Mouse (Mus musculus): ENCODE measurements around the gene Zfp74. TPM values are rescaled to one million over a fixed set of nuclear protein-coding genes. Genes with fewer than 3 reads are reported as not detected.
A peak's percentile ranks its signal among the peaks of the same experiment; 100 is the strongest.
"Not testable (repeated sequence)": the region's sequence is repeated elsewhere in the genome, so short reads cannot be mapped to it uniquely, and the experiment has no call there.

The Zfp74 gene
- polyA plus RNA-seq, 1 experiment from 2014 or later: 12.9 TPM

DNA sequence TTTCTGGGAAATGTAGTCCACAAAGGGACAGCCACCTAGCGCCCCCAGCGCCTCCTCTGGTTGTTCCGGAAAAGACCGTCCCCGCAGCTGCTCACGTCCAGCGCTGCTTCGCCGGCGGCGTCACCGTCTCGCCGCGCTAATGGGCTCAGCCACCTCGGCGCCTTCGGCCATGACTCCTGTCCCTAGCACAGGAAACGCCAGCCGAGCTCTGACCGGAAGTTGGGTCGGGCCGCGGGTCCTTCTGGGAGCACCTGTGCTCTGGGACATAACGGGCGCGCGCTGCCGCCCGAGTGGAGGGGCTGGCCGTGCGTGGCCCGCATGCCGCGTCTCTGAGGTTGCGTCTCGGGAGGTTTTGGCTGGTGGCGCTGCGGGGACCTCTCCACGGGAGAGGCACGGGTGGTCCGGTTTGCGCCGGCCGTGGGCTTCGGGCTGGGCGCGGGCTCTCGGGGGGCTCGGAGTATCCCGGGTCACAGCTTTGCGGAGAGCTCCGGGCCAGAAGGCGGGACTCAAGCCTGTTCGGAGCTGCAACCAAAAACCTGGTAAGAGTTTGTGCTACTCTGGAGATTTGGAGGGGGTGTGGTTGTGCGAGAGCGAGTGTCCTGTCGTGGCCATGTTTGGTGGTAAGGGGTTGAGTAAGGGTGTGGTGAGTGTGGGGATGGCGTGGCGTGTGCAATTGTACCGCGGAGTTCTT, 29.9 kb upstream of the Zfp74 start, which contains the start of gene Zfp568:
Zfp568 (plus strand) TSS at position 266 of the 691 bp plus-strand sequence.
- Histone ChIP-seq H3K9me3 (ENCODE audit: control insufficient read depth, low read length) (no peaks in the 10 kb centered on the region), H3K9ac (ENCODE audit: low read length) (peak within 1 kb of the TSS; percentile 87), H3K4me2 (ENCODE audit: low read depth) (peak within 1 kb of the TSS; percentile 66), H3K36me3 (ENCODE audit: control insufficient read depth, insufficient read depth, low read length) (peaks cover 6% of the 10 kb centered on the region), H3K27ac (ENCODE audit: low read depth, low read length) (peak within 1 kb of the TSS; percentile 88), H3K27me3 (ENCODE audit: control insufficient read depth, insufficient read depth, low read length) (no peaks in the 10 kb centered on the region), H3K4me1 (ENCODE audit: control insufficient read depth, insufficient read depth, low read length) (peaks cover 10% of the 10 kb centered on the region), H3K4me3 (ENCODE audit: low read depth, low read length) (peak within 1 kb of the TSS; percentile 82)
- ATAC-seq (ENCODE audit: insufficient read depth, low FRiP score, low TSS enrichment) (peak; percentile 96), DNase-seq (ENCODE audit: low spot score) (peak; percentile 96)
- under 1% methylated on average over 61 of the region's 62 CpGs for WGBS

GRCm38 (mm10) chr7:29983340-29983689, 29.4 kb upstream of the Zfp74 start:
- no peaks in the 10 kb centered on the region for H3K9me3 ChIP-seq (ENCODE audit: control insufficient read depth, low read length)
- peak overlapping the region; percentile 82 for H3K4me3 ChIP-seq (ENCODE audit: low read depth, low read length)
- peak overlapping the region; percentile 87 for H3K9ac ChIP-seq (ENCODE audit: low read length)
- peaks cover 6% of the 10 kb centered on the region; the same call in 1 of the 2 replicates for H3K36me3 ChIP-seq (ENCODE audit: control insufficient read depth, insufficient read depth, low read length)
- peak overlapping the region; percentile 66 for H3K4me2 ChIP-seq (ENCODE audit: low read depth)
- ATAC-seq (ENCODE audit: insufficient read depth, low FRiP score, low TSS enrichment): no peak; the same call in none of the 2 replicates
- H3K4me1 ChIP-seq (ENCODE audit: control insufficient read depth, insufficient read depth, low read length): peaks cover 10% of the 10 kb centered on the region
- 0% methylated on average over 8 of the region's 8 CpGs for WGBS
- DNase-seq (ENCODE audit: low spot score): no peak
- H3K27ac ChIP-seq (ENCODE audit: low read depth, low read length): peak overlapping the region; percentile 88
- no peaks in the 10 kb centered on the region for H3K27me3 ChIP-seq (ENCODE audit: control insufficient read depth, insufficient read depth, low read length)

DNA sequence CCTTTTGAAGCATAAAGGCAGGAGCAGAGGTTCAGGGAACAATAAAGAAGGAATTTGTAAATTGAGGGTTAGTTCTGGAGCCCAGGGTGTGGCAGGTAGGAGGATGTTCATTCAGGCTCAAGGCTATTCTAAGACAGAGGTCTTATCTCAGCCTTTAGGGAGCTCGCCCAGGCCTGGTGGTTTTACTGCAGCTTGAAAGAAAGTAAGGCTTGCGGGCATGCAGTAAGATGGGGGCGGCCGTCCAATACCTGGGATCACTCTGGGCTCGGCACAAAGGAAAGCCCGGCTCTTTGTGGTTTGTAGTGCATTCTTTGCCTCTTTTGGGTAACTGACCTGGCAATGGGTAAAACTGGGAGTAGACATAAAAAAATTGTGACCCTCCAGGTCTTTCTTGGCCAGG, 29.0 kb upstream of the Zfp74 start:
- 26% methylated on average over 6 of the region's 6 CpGs for WGBS
- ATAC-seq (ENCODE audit: insufficient read depth, low FRiP score, low TSS enrichment): no peak
- Histone ChIP-seq H3K9ac (ENCODE audit: low read length) (peak overlapping the region; percentile 87), H3K27me3 (ENCODE audit: control insufficient read depth, insufficient read depth, low read length) (no peaks in the 10 kb centered on the region), H3K27ac (ENCODE audit: low read depth, low read length) (peak overlapping the region; percentile 88), H3K4me1 (ENCODE audit: control insufficient read depth, insufficient read depth, low read length) (peaks cover 10% of the 10 kb centered on the region), H3K4me3 (ENCODE audit: low read depth, low read length) (peak overlapping the region; percentile 82), H3K36me3 (ENCODE audit: control insufficient read depth, insufficient read depth, low read length) (peaks cover 3% of the 10 kb centered on the region; the same call in 1 of the 2 replicates), H3K9me3 (ENCODE audit: control insufficient read depth, low read length) (no peaks in the 10 kb centered on the region), H3K4me2 (ENCODE audit: low read depth) (peak overlapping the region; percentile 66)
- no peak for DNase-seq (ENCODE audit: low spot score)

- Histone ChIP-seq H3K9me3 (ENCODE audit: control insufficient read depth, low read length) (no peaks in the 10 kb centered on the region), H3K4me1 (ENCODE audit: control insufficient read depth, insufficient read depth, low read length) (peaks cover 10% of the 10 kb centered on the region), H3K27ac (ENCODE audit: low read depth, low read length) (no peak overlapping the region), H3K4me2 (ENCODE audit: low read depth) (no peak overlapping the region; the same call in 1 of the 2 replicates), H3K9ac (ENCODE audit: low read length) (no peak overlapping the region), H3K4me3 (ENCODE audit: low read depth, low read length) (no peak overlapping the region), H3K36me3 (ENCODE audit: control insufficient read depth, insufficient read depth, low read length) (peaks cover under 1% of the 10 kb centered on the region; the same call in 1 of the 2 replicates), H3K27me3 (ENCODE audit: control insufficient read depth, insufficient read depth, low read length) (no peaks in the 10 kb centered on the region)
- no peak for DNase-seq (ENCODE audit: low spot score)
- WGBS: 82% methylated on average over 4 of the region's 4 CpGs
- ATAC-seq (ENCODE audit: insufficient read depth, low FRiP score, low TSS enrichment): no peak
Observed at GRCm38 (mm10) chr7:29982341-29982740, 28.5 kb upstream of the Zfp74 start.

DNA sequence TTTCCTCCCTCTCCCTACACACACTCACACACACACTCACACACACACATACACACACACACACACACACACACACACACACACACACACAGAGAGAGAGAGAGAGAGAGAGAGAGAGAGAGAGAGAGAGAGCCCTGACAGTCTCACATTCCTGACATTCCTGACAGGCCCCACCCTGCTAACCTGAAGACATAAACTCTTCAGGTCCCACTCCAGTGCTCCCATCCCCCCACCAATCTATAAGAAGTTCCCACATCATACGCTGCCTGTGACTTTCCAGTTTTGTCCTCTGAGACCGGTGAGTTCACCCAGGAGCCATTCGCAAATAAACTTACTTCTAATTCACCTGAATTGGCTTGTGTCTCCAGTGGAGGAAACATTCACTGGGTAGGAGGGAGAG, 28.0 kb upstream of the Zfp74 start:
- Histone ChIP-seq H3K4me2 (ENCODE audit: low read depth) (no peak overlapping the region), H3K9ac (ENCODE audit: low read length) (no peak overlapping the region), H3K9me3 (ENCODE audit: control insufficient read depth, low read length) (no peaks in the 10 kb centered on the region), H3K4me3 (ENCODE audit: low read depth, low read length) (no peak overlapping the region), H3K36me3 (ENCODE audit: control insufficient read depth, insufficient read depth, low read length) (no peaks in the 10 kb centered on the region), H3K4me1 (ENCODE audit: control insufficient read depth, insufficient read depth, low read length) (peaks cover 10% of the 10 kb centered on the region), H3K27ac (ENCODE audit: low read depth, low read length) (no peak overlapping the region), H3K27me3 (ENCODE audit: control insufficient read depth, insufficient read depth, low read length) (no peaks in the 10 kb centered on the region)
- DNase-seq (ENCODE audit: low spot score) (no peak), ATAC-seq (ENCODE audit: insufficient read depth, low FRiP score, low TSS enrichment) (no peak)
- 83% methylated on average over 3 of the region's 3 CpGs for WGBS

DNA sequence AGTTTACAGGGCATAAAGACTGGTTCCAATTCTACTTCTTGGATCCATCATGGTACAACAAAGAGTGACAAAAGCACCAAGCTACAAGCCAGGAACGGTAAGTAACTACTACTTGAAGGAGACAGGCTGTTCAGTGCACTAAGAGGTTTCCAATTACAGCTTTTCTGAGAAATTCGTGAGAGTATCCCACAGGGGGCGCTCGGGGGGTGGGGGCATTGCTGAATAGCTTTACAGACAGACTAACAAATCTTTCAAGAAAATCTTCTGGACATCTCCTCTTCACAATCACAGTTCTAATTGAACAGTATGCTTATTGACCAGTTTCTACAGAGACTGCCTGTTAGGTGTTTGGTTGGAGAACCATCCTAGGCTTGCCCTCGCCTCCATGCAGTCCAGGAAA, 27.6 kb upstream of the Zfp74 start:
- DNase-seq (ENCODE audit: low spot score) (no peak), ATAC-seq (ENCODE audit: insufficient read depth, low FRiP score, low TSS enrichment) (no peak)
- Histone ChIP-seq H3K27me3 (ENCODE audit: control insufficient read depth, insufficient read depth, low read length) (no peaks in the 10 kb centered on the region), H3K36me3 (ENCODE audit: control insufficient read depth, insufficient read depth, low read length) (no peaks in the 10 kb centered on the region), H3K9ac (ENCODE audit: low read length) (no peak overlapping the region), H3K4me2 (ENCODE audit: low read depth) (no peak overlapping the region), H3K4me1 (ENCODE audit: control insufficient read depth, insufficient read depth, low read length) (peaks cover 10% of the 10 kb centered on the region), H3K4me3 (ENCODE audit: low read depth, low read length) (no peak overlapping the region), H3K27ac (ENCODE audit: low read depth, low read length) (no peak overlapping the region), H3K9me3 (ENCODE audit: control insufficient read depth, low read length) (no peaks in the 10 kb centered on the region)
- 58% methylated on average over 5 of the region's 5 CpGs for WGBS

DNA sequence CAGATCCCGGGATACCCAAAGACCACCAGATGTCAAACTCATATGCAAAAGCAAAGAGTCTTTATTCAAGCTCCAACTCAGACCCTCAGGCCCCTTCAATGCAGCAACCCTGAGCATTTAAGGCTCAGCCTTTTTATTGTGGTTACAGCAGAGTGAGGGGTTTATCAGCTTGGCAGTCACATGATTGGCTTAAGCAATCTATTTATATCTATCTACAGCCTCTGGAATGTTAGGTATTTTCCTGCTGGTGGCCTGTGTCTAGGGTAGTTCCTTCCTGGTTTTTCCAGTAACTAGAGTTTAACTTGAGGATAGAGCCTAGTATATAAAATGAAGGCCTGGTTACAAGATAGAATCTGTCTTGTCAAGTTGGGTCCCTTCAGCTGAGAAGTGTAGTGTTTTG, 26.9 kb upstream of the Zfp74 start:
- 83% methylated on average over 1 of the region's 1 CpGs for WGBS
- no peak for DNase-seq (ENCODE audit: low spot score)
- H3K27me3 ChIP-seq (ENCODE audit: control insufficient read depth, insufficient read depth, low read length): no peaks in the 10 kb centered on the region
- H3K9ac ChIP-seq (ENCODE audit: low read length): no peak overlapping the region
- H3K36me3 ChIP-seq (ENCODE audit: control insufficient read depth, insufficient read depth, low read length): no peaks in the 10 kb centered on the region
- no peak overlapping the region for H3K27ac ChIP-seq (ENCODE audit: low read depth, low read length)
- peaks cover 10% of the 10 kb centered on the region for H3K4me1 ChIP-seq (ENCODE audit: control insufficient read depth, insufficient read depth, low read length)
- H3K9me3 ChIP-seq (ENCODE audit: control insufficient read depth, low read length): no peaks in the 10 kb centered on the region
- no peak for ATAC-seq (ENCODE audit: insufficient read depth, low FRiP score, low TSS enrichment)
- H3K4me3 ChIP-seq (ENCODE audit: low read depth, low read length): no peak overlapping the region
- H3K4me2 ChIP-seq (ENCODE audit: low read depth): no peak overlapping the region

DNA sequence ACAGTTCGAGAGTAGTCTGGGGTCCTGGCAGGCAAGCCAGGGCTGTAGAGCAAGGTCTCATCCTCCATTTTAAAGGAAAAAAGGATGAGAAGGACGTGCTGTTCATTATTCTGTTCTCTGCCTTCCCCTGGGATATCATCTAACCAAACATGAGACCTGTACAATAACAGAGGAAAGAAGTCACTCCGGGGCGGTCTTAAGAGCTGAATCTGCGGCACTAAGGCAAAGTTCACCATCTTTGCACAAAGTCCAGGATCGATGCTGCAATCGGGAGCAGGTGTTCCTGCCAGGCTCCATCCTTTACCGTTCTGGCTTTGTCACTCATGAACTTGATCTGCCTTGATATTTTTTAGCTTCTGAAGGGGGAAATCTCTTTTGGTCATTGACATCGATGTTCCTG, 16.8 kb upstream of the Zfp74 start:
- 92% methylated on average over 9 of the region's 9 CpGs for WGBS
- DNase-seq (ENCODE audit: low spot score): no peak
- Histone ChIP-seq H3K27ac (ENCODE audit: low read depth, low read length) (no peak overlapping the region), H3K27me3 (ENCODE audit: control insufficient read depth, insufficient read depth, low read length) (no peaks in the 10 kb centered on the region), H3K36me3 (ENCODE audit: control insufficient read depth, insufficient read depth, low read length) (no peaks in the 10 kb centered on the region), H3K4me1 (ENCODE audit: control insufficient read depth, insufficient read depth, low read length) (no peaks in the 10 kb centered on the region), H3K4me2 (ENCODE audit: low read depth) (no peak overlapping the region), H3K9me3 (ENCODE audit: control insufficient read depth, low read length) (no peaks in the 10 kb centered on the region), H3K4me3 (ENCODE audit: low read depth, low read length) (no peak overlapping the region), H3K9ac (ENCODE audit: low read length) (no peak overlapping the region)
- no peak for ATAC-seq (ENCODE audit: insufficient read depth, low FRiP score, low TSS enrichment)

GRCm38 (mm10) chr7:29965115-29965810, 11.4 kb upstream of the Zfp74 start:
- not testable (repeated sequence) for H3K27me3 ChIP-seq (ENCODE audit: control insufficient read depth, insufficient read depth, low read length); H3K4me2 ChIP-seq (ENCODE audit: low read depth); H3K4me1 ChIP-seq (ENCODE audit: control insufficient read depth, insufficient read depth, low read length); ATAC-seq (ENCODE audit: insufficient read depth, low FRiP score, low TSS enrichment); H3K27ac ChIP-seq (ENCODE audit: low read depth, low read length); H3K9ac ChIP-seq (ENCODE audit: low read length); DNase-seq (ENCODE audit: low spot score); H3K36me3 ChIP-seq (ENCODE audit: control insufficient read depth, insufficient read depth, low read length); H3K4me3 ChIP-seq (ENCODE audit: low read depth, low read length); H3K9me3 ChIP-seq (ENCODE audit: control insufficient read depth, low read length)
- 59% methylated on average over 31 of the region's 39 CpGs for WGBS
